In the genomic region with DNA sequence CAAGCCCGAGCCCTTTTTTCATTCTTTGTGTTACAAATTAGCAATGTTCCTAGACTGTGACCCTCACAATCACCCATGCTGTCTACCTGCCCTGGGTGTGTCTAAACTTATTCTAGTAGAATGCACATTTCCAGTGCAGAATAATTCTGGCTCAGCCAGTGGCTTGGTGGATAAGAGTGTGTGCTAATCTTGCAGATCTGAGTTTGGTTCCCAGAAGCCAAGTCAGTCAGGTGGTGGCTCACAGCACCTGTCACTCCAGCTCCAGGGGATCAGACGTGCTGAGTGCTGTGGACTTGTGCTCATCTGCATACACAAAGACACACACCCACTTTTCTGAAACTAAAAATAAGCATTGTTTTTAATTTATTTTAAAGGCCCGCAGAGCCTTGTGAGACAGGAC, we compare ENCODE assay signal across 16 mouse cellular contexts. TPM values are rescaled to one million over a fixed set of nuclear protein-coding genes. Genes with fewer than 3 reads are reported as not detected.
"Had no signal": no experiment of that assay in that cellular context is flagged by ENCODE, and none has a peak within 500 bp of the region (broad histone marks: within the 10 kb centered on the region; RNA-seq: fewer than 3 reads in every experiment).

No protein-coding gene starts in this region.

- H3K4me1 ChIP-seq: limb, embryonic 15.5 days; midbrain, embryonic 10.5 days had no signal

- H3K4me3 ChIP-seq: limb, embryonic 15.5 days; midbrain, embryonic 10.5 days had no signal

- H3K9ac ChIP-seq: limb, embryonic 15.5 days; liver, embryonic 14.5 days had no signal

- H3K4me2 ChIP-seq: limb, embryonic 15.5 days had no signal

- ATAC-seq: lung, postnatal 0 days; midbrain, embryonic 16.5 days had no signal

- H3K36me3 ChIP-seq: limb, embryonic 15.5 days; midbrain, embryonic 10.5 days had no signal

- H3K27me3 ChIP-seq: limb, embryonic 15.5 days had no signal

- H3K9me3 ChIP-seq: limb, embryonic 15.5 days; midbrain, embryonic 10.5 days had no signal

- DNase-seq: kidney, adult 9 months; kidney, postnatal 36 days; layer of hippocampus, adult 9-11 months; layer of hippocampus, postnatal 36 days; lung, adult 2 months; lung, postnatal 36 days; right cerebral cortex, adult 18-20 months; right cerebral cortex, postnatal 25 days had no signal

- H3K27ac ChIP-seq: kidney, postnatal 0 days; limb, embryonic 15.5 days; liver, embryonic 14.5 days; midbrain, embryonic 10.5 days; stomach, postnatal 0 days had no signal

RNA-seq across cellular contexts. Expression of a gene that starts 45.2 kb away (rescaled TPM):
- total RNA-seq: megakaryocyte progenitor cell, adult 5-6 weeks had no signal
